Mouse (Mus musculus): ENCODE data around the gene Gabrg3. TPM values are rescaled to one million over a fixed set of nuclear protein-coding genes. Genes with fewer than 3 reads are reported as not detected.

Gene Gabrg3
- total and polyA plus RNA-seq, 2 experiments from 2014 or later, result 11.5 to 11.8 TPM

DNA sequence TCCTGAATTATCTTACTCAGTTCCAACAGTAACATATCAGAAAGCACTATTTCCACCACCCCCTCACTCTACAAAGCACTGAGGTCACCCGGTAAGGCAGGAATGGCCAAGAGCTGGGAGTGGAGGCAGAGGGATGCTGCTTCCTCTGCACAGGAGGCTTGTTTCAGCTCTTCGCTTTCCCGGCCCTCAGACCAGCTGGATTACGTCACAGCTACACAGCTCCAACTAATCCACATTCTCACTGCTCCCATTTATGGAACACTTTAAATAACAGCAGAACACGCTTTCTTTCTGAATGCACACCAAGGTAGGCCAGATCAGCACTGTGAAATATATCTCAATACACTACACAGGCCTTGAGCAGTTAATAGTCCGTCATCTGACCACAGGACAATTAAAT is 23.2 kb downstream of the Gabrg3 start:
- no peak for TF ChIP-seq CTCF (IDR thresholded peaks at IDR 0.05)
- 87% methylated on average over 6 of the region's 6 CpGs for WGBS
- no peaks in the 10 kb centered on the region for H3K4me1 ChIP-seq (ENCODE audit: insufficient read depth, low read length)

DNA sequence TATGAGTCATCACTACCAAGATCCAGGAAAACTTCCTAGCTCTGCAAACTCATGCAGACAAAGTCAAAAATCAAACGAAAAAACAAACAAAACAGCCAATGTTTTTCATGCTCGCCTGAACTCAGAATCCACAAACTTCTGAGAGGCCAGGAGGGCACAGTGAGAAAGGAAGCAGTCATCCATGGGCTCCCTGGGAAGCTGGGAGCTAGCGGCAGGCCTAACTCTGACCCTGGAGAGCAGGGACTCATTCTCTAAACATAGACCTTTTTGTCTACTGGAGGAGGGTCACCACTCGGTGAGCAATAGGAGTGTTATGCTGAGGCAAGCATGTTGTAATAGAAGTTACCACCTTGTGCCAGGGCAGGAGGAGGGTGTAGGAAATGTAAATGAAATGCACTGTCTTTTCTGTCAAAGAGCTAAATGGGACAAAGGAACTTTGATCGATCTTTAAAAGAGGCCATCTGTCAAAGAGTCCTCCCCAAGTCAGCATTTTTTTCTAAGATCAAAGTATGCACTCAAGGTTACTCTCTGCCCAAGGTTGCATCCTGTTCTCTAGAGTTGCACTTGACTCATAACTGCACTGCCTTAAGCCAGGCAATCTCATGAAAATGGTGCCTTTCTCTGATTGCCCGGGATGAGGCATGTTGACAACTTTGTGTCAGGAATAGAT is 29.0 kb downstream of the Gabrg3 start:
- ATAC-seq (ENCODE audit: low FRiP score), result no peak
- no peak for TF ChIP-seq CTCF (IDR thresholded peaks at IDR 0.05)
- 34% methylated on average over 6 of the region's 6 CpGs for WGBS

More for the DNA sequence above, 23.2 kb downstream of the Gabrg3 start:
- Histone ChIP-seq H3K9me3 (ENCODE audit: low read length) (no peaks in the 10 kb centered on the region), H3K36me3 (ENCODE audit: insufficient read depth, low read length) (no peaks in the 10 kb centered on the region), H3K27ac (ENCODE audit: low read depth, low read length) (no peak overlapping the region), H3K4me2 (ENCODE audit: low read depth, low read length, poor library complexity, severe bottlenecking) (no peak overlapping the region), H3K27me3 (ENCODE audit: insufficient read depth, low read length) (no peaks in the 10 kb centered on the region), H3K9ac (replicated peaks; ENCODE audit: low read length, poor library complexity, severe bottlenecking) (no peak overlapping the region), H3K4me3 (ENCODE audit: low read depth, low read length) (no peak overlapping the region)
- DNase-seq (ENCODE audit: low spot score) (no peak), ATAC-seq (ENCODE audit: low FRiP score) (no peak)

DNA sequence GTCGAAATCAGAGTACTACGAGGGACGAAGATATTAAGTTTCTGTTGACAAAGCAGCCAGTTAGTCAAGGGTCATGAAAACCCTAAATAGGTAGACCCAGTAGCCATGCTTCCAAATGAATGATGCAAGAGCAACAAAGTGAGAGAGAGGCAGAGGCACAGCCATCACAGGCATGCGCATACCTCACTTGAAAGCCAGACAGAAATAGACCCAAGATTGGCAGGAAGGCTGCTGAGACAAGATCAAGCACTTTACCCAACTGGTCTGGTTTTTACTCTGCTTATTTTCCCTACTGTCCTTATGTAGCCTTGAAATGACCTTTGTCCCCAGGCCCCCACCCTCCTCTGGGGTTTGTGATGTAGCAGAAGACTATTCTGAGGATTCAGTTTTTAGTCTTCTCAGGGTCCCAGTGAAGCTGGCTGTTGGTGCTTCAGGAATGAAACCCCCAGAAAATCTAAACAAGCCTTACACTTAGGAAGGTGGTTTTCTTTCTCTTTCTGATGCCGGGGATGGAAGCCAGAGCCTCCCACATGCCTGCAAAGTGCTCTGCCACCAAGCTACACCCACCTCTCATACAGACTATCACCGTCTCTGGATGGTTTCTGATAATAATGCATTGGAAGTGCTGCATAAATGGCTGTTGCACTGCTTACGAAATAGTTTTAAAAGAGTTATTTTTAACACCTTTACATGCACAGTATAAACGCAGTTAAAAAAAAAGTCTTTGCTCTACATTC is 30.3 kb downstream of the Gabrg3 start:
- WGBS, result 89% methylated on average over 8 of the region's 8 CpGs
- no peak overlapping the region for H3K27ac ChIP-seq (ENCODE audit: low read depth, low read length)
- no peak for ATAC-seq (ENCODE audit: low FRiP score)
- no peaks in the 10 kb centered on the region for H3K36me3 ChIP-seq (ENCODE audit: insufficient read depth, low read length)
- H3K9ac ChIP-seq (replicated peaks; ENCODE audit: low read length, poor library complexity, severe bottlenecking), result no peak overlapping the region
- no peak for DNase-seq (ENCODE audit: low spot score)
- no peaks in the 10 kb centered on the region for H3K27me3 ChIP-seq (ENCODE audit: insufficient read depth, low read length)
- H3K9me3 ChIP-seq (ENCODE audit: low read length), result no peaks in the 10 kb centered on the region
- no peaks in the 10 kb centered on the region for H3K4me1 ChIP-seq (ENCODE audit: insufficient read depth, low read length)
- H3K4me2 ChIP-seq (ENCODE audit: low read depth, low read length, poor library complexity, severe bottlenecking), result no peak overlapping the region
- TF ChIP-seq CTCF (IDR thresholded peaks at IDR 0.05), result no peak
- H3K4me3 ChIP-seq (ENCODE audit: low read depth, low read length), result no peak overlapping the region

More for the DNA sequence above, 29.0 kb downstream of the Gabrg3 start:
- H3K9me3 ChIP-seq (ENCODE audit: low read length), result no peaks in the 10 kb centered on the region
- no peaks in the 10 kb centered on the region for H3K36me3 ChIP-seq (ENCODE audit: insufficient read depth, low read length)
- no peak overlapping the region for H3K4me2 ChIP-seq (ENCODE audit: low read depth, low read length, poor library complexity, severe bottlenecking)
- no peaks in the 10 kb centered on the region for H3K27me3 ChIP-seq (ENCODE audit: insufficient read depth, low read length)
- no peaks in the 10 kb centered on the region for H3K4me1 ChIP-seq (ENCODE audit: insufficient read depth, low read length)
- no peak for DNase-seq (ENCODE audit: low spot score)
- no peak overlapping the region for H3K27ac ChIP-seq (ENCODE audit: low read depth, low read length)
- H3K4me3 ChIP-seq (ENCODE audit: low read depth, low read length), result no peak overlapping the region
- H3K9ac ChIP-seq (replicated peaks; ENCODE audit: low read length, poor library complexity, severe bottlenecking), result no peak overlapping the region

DNA sequence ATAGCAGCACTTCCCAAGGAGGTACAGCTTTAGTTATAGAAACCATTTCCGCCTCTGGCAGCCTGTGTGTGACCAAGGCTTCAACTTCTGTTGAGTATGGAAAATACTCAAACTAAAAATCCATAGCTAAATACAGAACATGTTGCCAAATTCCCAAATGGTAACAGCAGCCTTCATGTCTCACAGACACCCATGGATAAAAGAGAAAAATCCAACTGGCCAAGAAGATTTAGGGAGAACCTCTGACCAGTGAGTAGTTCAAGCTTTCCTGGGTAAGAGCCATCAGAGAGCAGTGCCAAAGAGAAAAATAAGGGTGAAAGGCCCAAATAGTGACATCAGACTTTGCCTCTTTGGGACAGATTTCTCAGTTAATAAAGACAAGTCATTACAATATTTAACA is 38.2 kb downstream of the Gabrg3 start:
- TF ChIP-seq CTCF (IDR thresholded peaks at IDR 0.05), result no peak
- Histone ChIP-seq H3K4me1 (ENCODE audit: insufficient read depth, low read length) (no peaks in the 10 kb centered on the region), H3K36me3 (ENCODE audit: insufficient read depth, low read length) (no peaks in the 10 kb centered on the region), H3K9ac (replicated peaks; ENCODE audit: low read length, poor library complexity, severe bottlenecking) (no peak overlapping the region), H3K27ac (ENCODE audit: low read depth, low read length) (no peak overlapping the region), H3K4me3 (ENCODE audit: low read depth, low read length) (no peak overlapping the region), H3K4me2 (ENCODE audit: low read depth, low read length, poor library complexity, severe bottlenecking) (no peak overlapping the region), H3K27me3 (ENCODE audit: insufficient read depth, low read length) (no peaks in the 10 kb centered on the region), H3K9me3 (ENCODE audit: low read length) (no peaks in the 10 kb centered on the region)
- no peak for ATAC-seq (ENCODE audit: low FRiP score)
- DNase-seq (ENCODE audit: low spot score), result no peak
- 73% methylated on average over 1 of the region's 1 CpGs for WGBS

DNA sequence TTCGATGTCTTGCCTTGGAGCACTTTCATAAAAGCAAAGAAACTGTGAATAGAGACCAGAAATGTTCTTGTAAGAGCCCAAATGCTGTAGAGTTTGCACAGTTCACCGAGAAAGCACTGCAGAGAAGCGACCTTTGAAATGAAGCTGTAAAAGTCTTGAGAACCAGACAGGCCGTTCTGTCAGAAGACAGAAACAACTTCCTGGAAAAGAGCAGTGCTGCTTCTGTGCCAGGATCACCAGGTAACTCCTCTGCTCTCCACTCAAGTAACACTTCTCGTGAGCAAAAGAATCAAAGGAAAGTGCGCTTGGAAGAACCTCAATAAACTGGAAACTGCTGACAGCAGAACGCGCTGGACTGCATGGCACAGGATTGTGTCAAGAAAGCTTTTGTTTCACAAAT is 45.1 kb downstream of the Gabrg3 start:
- ATAC-seq (ENCODE audit: low FRiP score) (no peak), DNase-seq (ENCODE audit: low spot score) (no peak)
- H3K36me3 ChIP-seq (ENCODE audit: insufficient read depth, low read length), result no peaks in the 10 kb centered on the region
- H3K27ac ChIP-seq (ENCODE audit: low read depth, low read length), result no peak overlapping the region
- H3K9me3 ChIP-seq (ENCODE audit: low read length), result no peaks in the 10 kb centered on the region
- H3K4me1 ChIP-seq (ENCODE audit: insufficient read depth, low read length), result no peaks in the 10 kb centered on the region
- WGBS, result 44% methylated on average over 8 of the region's 8 CpGs
- no peak overlapping the region for H3K4me2 ChIP-seq (ENCODE audit: low read depth, low read length, poor library complexity, severe bottlenecking)
- H3K4me3 ChIP-seq (ENCODE audit: low read depth, low read length), result no peak overlapping the region
- TF ChIP-seq CTCF (IDR thresholded peaks at IDR 0.05), result no peak
- H3K27me3 ChIP-seq (ENCODE audit: insufficient read depth, low read length), result no peaks in the 10 kb centered on the region
- H3K9ac ChIP-seq (replicated peaks; ENCODE audit: low read length, poor library complexity, severe bottlenecking), result no peak overlapping the region

DNA sequence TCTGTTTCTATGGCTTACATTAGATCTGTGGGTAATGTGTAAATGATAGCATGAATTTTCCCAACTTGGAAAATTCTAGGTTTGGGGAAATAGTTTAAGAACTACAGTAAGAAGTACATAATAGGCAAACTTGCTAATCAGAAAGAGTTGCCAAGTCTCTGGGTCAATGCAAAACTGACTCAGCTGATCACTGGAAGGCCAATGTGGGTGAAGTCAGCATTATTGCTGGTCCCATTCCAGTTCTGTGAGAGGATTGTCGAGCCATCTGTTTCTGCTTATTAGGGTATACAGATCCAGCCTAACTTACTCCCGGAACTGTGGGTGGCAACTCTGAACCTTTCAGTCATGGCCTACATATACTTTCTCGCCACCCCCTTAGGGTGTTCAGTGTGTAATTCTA is 55.8 kb downstream of the Gabrg3 start:
- WGBS, result 87% methylated on average over 3 of the region's 3 CpGs
- ATAC-seq (ENCODE audit: low FRiP score), result no peak
- Histone ChIP-seq H3K36me3 (ENCODE audit: insufficient read depth, low read length) (no peaks in the 10 kb centered on the region), H3K9me3 (ENCODE audit: low read length) (no peaks in the 10 kb centered on the region), H3K9ac (replicated peaks; ENCODE audit: low read length, poor library complexity, severe bottlenecking) (no peak overlapping the region), H3K4me2 (ENCODE audit: low read depth, low read length, poor library complexity, severe bottlenecking) (no peak overlapping the region), H3K4me1 (ENCODE audit: insufficient read depth, low read length) (no peaks in the 10 kb centered on the region), H3K27ac (ENCODE audit: low read depth, low read length) (no peak overlapping the region), H3K4me3 (ENCODE audit: low read depth, low read length) (no peak overlapping the region), H3K27me3 (ENCODE audit: insufficient read depth, low read length) (no peaks in the 10 kb centered on the region)
- no peak for DNase-seq (ENCODE audit: low spot score)
- TF ChIP-seq CTCF (IDR thresholded peaks at IDR 0.05), result no peak
